Mouse (Mus musculus) A20 (cell line): Measurements from ENCODE around the gene Ilkap.

Source experiments
- DNase-seq: peaks from one replicate; pipeline ENCODE4 v3.0.0-alpha.2; 2011; ENCODE audit warnings: low read depth, low spot score

Gene Ilkap

GRCm38 (mm10) chr1:91362113-91362512, 36.5 kb downstream of the Ilkap start:
- no peak for DNase-seq

- DNase-seq, result no peak
These were observed 42.5 kb downstream of the Ilkap start for GRCm38 (mm10) chr1:91356105-91356504.

GRCm38 (mm10) chr1:91352277-91352676, 46.3 kb downstream of the Ilkap start:
- no peak for DNase-seq

DNA sequence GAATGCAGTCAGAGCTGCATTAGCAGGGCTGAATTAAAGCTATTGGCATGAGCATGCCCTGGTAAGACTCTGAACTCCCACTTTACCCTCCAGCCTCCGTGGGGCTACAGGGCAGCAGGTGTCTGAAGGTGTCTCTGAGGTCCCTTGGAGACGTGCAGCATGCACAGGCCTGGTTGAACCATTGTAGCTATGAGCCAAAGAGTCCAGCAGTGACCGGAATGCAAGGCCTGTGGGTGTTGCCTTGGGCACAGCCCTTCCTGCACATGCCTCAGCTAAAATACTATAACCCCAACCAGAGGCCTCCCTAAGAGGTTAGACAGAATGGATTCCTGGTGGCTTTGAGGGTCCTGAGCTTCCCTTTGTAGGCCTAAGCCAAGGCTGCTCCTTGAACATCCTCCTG, 47.4 kb downstream of the Ilkap start:
- DNase-seq, result no peak

- no peak for DNase-seq
These were observed 47.8 kb downstream of the Ilkap start, which contains the start of gene Klhl30 for GRCm38 (mm10) chr1:91350841-91351240. TSS of gene Klhl30 (plus strand) at chr1:91351016.

GRCm38 (mm10) chr1:91346892-91347291, 51.7 kb downstream of the Ilkap start:
- peak; percentile 62 for DNase-seq

- no peak for DNase-seq
These were observed 53.5 kb downstream of the Ilkap start for GRCm38 (mm10) chr1:91344921-91345685.

DNA sequence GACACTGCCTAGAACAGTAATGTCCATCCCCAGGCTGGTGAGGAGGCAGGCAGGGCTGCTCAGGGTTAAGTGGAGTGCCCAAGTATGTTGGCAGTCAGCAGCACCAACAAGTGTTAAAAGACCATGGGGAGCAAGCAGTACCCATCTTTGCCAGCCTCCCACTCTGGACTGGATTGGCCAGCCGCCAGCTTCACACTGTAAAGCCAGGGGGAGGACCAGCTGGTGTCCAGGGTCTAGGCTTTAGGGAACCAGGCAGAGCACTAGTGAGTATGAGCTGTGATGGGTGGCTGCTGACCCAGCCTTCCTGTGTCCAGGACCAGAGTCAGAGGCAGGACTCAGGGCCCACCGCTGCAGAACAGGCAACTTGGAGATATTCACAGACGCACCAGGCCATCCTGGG, 54.6 kb downstream of the Ilkap start:
- DNase-seq, result no peak

DNA sequence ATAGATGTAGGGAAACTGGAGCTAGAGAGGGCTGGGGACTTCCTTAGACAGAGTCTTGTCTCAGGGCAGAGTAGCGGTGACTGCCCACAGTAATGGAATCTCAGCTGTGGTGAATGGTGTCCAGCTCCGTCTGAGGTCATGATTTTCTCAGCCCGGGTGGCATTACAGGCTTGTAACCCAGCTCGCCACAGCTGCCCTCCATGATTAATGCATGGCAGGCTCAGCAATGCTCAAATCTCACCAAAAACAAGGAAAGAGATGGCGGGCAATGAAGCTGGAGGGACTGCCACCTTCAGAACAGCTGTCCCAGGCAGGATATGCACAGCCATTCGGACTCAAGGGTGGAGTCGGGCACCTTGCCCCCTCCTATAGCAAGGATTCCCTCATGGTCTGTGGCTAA, 61.3 kb downstream of the Ilkap start:
- no peak for DNase-seq

DNA sequence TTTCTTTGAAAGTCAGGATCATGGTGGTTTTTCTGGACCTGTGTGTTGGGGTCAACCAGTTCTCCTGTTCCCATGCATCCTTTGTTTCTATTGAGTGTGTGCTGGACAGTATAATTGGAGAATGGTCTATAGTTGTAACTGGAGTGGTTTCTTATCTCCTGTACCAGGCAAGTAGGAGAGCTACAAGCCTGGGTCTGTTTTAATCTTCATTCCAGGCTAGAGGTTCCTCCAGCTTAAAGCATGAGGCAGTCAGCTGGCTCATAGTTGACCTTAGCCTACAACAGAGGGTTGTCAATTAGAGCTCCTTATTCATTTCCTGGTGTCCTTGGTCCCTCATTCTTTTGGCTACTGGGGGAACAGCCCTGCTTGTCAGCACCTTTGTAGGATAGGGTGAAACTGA, 65.0 kb downstream of the Ilkap start:
- DNase-seq, result no peak

GRCm38 (mm10) chr1:91332102-91332501, 66.5 kb downstream of the Ilkap start:
- no peak for DNase-seq

GRCm38 (mm10) chr1:91325488-91326042, 73.0 kb downstream of the Ilkap start:
- no peak for DNase-seq

DNA sequence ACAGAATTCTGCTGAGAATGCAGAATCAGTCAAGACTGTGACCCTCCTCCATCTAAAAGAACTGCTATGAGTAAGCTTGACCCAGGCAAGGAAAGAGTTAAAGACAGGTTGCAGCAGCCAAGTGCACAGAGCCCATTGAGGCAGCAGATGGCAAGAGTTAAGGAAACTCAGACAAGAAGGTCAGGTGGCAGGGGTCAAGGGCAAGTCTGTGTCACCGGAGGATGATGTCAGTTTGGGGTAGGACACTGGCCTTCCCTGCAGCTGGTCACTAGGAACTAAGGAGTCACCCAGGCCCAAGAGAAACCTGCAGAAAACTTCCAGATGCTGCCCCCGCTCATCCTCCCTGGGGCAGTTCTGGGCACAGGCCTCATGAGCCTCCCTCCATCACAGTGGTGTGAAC, 74.0 kb downstream of the Ilkap start:
- DNase-seq, result no peak
